In the genomic region with DNA sequence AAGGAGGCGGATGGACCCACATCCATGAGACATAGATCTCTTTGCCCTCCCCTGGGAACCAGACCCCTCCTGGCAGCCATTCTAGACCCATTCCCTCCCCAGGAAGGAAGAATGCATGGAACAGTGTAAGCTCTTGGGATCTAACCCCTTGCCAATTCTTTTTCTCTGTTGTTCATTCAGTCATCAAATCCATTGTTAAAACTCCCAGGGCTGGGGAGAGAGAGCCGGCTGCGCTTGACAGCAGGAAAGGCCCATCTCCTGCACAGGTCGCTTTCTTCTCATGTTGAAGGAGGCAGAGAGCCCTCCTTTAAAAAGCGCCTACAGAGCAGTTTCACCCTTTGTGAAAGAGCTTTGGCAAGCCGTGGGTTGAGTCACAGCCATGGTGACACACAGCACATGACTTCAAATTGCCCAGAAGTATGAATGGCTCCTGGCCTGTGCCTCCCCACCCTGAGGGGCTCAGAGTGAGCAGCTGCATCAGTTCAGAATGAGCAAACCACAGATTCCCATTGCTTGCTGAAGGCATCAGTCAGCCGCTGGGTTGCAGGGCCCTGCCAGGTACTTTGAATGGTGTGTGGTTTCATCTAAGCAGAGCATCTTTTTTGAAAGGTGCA, we compare ENCODE assay signal across 9 mouse cellular contexts. TPM values are rescaled to one million over a fixed set of nuclear protein-coding genes. Genes with fewer than 3 reads are reported as not detected.
DNase-seq lines count a peak whose midpoint lies in the region; ATAC-seq and TF ChIP-seq lines count a peak whose summit lies in the region.
"Had no signal": no experiment of that assay in that cellular context is flagged by ENCODE, and none has a peak within 500 bp of the region (broad histone marks: within the 10 kb centered on the region; RNA-seq: fewer than 3 reads in every experiment).

No protein-coding gene starts in this region.

- H3K4me3 ChIP-seq in cerebellum, adult 2 months (replicated peaks; ENCODE audit: insufficient read depth, low read depth, low read length) = no peak overlapping the region
- no peak overlapping the region for H3K4me3 ChIP-seq in thymus, adult 2 months (ENCODE audit: control insufficient read depth, insufficient read depth, low read length)
- H3K4me3 ChIP-seq: erythroblast, embryonic 14.5 days had no signal

- ATAC-seq in inflammation-experienced regulatory T-cells, adult 6 months = peak; percentile 55
- ATAC-seq in monocyte, adult 5-6 weeks (replicated peaks; ENCODE audit: insufficient number of reproducible peaks, low FRiP score, low TSS enrichment, poor library complexity, severe bottlenecking) = no peak

- H3K4me1 ChIP-seq in cerebellum, adult 2 months (ENCODE audit: control insufficient read depth, insufficient read depth, low read length) = peaks cover 34% of the 10 kb centered on the region
- H3K4me1 ChIP-seq in thymus, adult 2 months (replicated peaks; ENCODE audit: control insufficient read depth, insufficient read depth, low read length) = peaks cover 69% of the 10 kb centered on the region

- peak overlapping the region; percentile 60 for H3K27ac ChIP-seq in cerebellum, adult 2 months (ENCODE audit: insufficient read depth, low read length)
- peak overlapping the region; percentile 95 for H3K27ac ChIP-seq in thymus, adult 2 months (ENCODE audit: control insufficient read depth, insufficient read depth, low read length)

- DNase-seq in adrenal gland, adult (ENCODE audit: inconsistent age in 2 of 2, low spot score in 1 of 2) = peak; percentile 65 to 90
- no peak for DNase-seq in adrenal gland, postnatal 4 days (ENCODE audit: low spot score in 2 of 2)
- peak; percentile 54 to 63 for DNase-seq in lung, adult 18-20 months
- no peak for DNase-seq in lung, postnatal 25 days (ENCODE audit: low spot score)
- DNase-seq in cerebellum, adult 2 months = peak; percentile 46 to 50
- DNase-seq in thymus, adult 2 months = peak; percentile 84

- H3K36me3 ChIP-seq in thymus, adult 2 months (ENCODE audit: control insufficient read depth, insufficient read depth, low read length) = no peaks in the 10 kb centered on the region

- no peaks in the 10 kb centered on the region for H3K27me3 ChIP-seq in cerebellum, adult 2 months (ENCODE audit: control insufficient read depth, insufficient read depth, low read length)
- H3K27me3 ChIP-seq in thymus, adult 2 months (ENCODE audit: control insufficient read depth, insufficient read depth, low read length) = no peaks in the 10 kb centered on the region

- no peak for TF ChIP-seq CTCF in cerebellum, adult 2 months (IDR thresholded peaks at IDR 0.05; ENCODE audit: borderline replicate concordance, insufficient read depth, low read depth, low read length)
- peak; percentile 41; the same call in 1 of the 2 replicates for TF ChIP-seq CTCF in thymus, adult 2 months (IDR thresholded peaks at IDR 0.05; ENCODE audit: borderline replicate concordance, control insufficient read depth, extremely low read depth, insufficient read depth, low read length, poor library complexity)

- 39% methylated on average over 7 of the region's 7 CpGs for WGBS in cerebellum, adult 2 months
- WGBS in thymus, adult 2 months = 22% methylated on average over 7 of the region's 7 CpGs

- TF ChIP-seq POLR2A in cerebellum, adult 2 months (IDR thresholded peaks at IDR 0.05; ENCODE audit: borderline replicate concordance, insufficient read depth, low read length) = no peak
- TF ChIP-seq POLR2A in thymus, adult 2 months (IDR thresholded peaks at IDR 0.05; ENCODE audit: control insufficient read depth, extremely low read depth, insufficient read depth, low read length, poor library complexity) = peak; percentile 25; the same call in 1 of the 2 replicates

RNA-seq across cellular contexts. Expression of a gene that starts 26.3 kb away (rescaled TPM):
- 100 to 1,000 TPM; 108 to 131 TPM for total RNA-seq in adrenal gland, postnatal 4 days (2021)
- polyA plus RNA-seq in cerebellum, adult 2 months (2012; rRNA removed) = 39.1 and 45.7 TPM in 2 replicates
- 100 to 1,000 TPM; 545 to 574 (median 562) TPM for polyA plus RNA-seq in inflammation-experienced regulatory T-cells, adult 6 months (2017; shearing (Covaris generic))
- polyA plus RNA-seq in thymus, adult 2 months (2012; rRNA removed) = 613 and 674 TPM in 2 replicates
- 223 to 481 TPM (median 360 TPM) in 3 replicates for total RNA-seq in monocyte, adult 5-6 weeks (2017)

Comparison
In these comparisons a context has a peak if more than half of its experiments do, and no peak if none do; other contexts are left out.
1. DNase-seq: peak in adrenal gland, adult (2 of 2), lung, adult 18-20 months (2 of 2), cerebellum, adult 2 months (2 of 2) and thymus, adult 2 months (single experiment); none in adrenal gland, postnatal 4 days (0 of 2) and lung, postnatal 25 days (single experiment).
2. RNA of a gene that starts 26.3 kb away (polyA plus RNA-seq): 613 to 674 TPM in thymus, adult 2 months and 545 to 574 TPM in inflammation-experienced regulatory T-cells, adult 6 months; 39.1 to 45.7 TPM in cerebellum, adult 2 months; every median in the first group is over 10 times any median in the second.